Mouse (Mus musculus) liver, postnatal 0 days (tissue): ENCODE data around the gene Apobec3.
A peak's percentile ranks its signal among the peaks of the same experiment; 100 is the strongest.

ENCODE experiments used
- CTCF ChIP-seq: sonication (generic); IDR thresholded peaks from 2 replicates; pipeline ENCODE4 v1.5.1; 2016; ENCODE audit warnings: antibody characterized with exemption, low read depth
- EP300 ChIP-seq: IDR thresholded peaks from 2 replicates; pipeline ENCODE4 v1.6.1; 2016; ENCODE audit warnings: antibody characterized with exemption, low read depth, mild to moderate bottlenecking

DNA sequence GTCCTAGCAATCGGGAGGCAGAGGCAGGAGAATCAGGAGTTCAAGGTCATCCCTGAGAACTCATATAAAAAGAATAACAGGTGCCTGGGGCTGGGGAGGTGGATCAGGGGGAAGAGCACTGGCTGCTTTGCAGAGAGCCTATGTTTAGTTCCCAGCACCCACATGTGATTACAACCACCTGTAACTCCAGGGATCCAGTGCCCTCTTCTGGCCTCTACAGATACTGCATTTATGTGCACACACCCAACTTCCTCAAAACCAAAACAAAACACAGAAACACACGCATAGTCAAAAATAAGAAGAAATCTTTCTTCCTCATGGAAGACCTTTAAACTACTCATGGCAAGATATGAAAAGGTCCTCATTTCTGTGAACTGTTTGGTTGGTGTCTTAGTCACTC, 41.3 kb upstream of the Apobec3 start:
- TF ChIP-seq CTCF (peak; percentile 32; the same call in 1 of the 2 replicates), EP300 (no peak)
